Mouse (Mus musculus) olfactory bulb, adult 2 months (tissue): Measurements from ENCODE around the gene Ccnjl. TPM values are rescaled to one million over a fixed set of nuclear protein-coding genes. Genes with fewer than 3 reads are reported as not detected.

Source experiments
- H3K27ac ChIP-seq: fragments of 200-500 bp; 2 replicates; pipeline ENCODE4 v1.5.1; 2012; ENCODE audit warnings: low read depth, low read length; ENCODE audit not compliant: insufficient read depth
- H3K4me1 ChIP-seq: fragments of 200-500 bp; 2 replicates; pipeline ENCODE4 v1.6.1; 2012; ENCODE audit warnings: low read length; ENCODE audit not compliant: control insufficient read depth, insufficient read depth
- H3K4me3 ChIP-seq: fragments of 200-500 bp; 2 replicates; pipeline ENCODE4 v1.5.1; 2012; ENCODE audit warnings: mild to moderate bottlenecking, low read depth, low read length, moderate library complexity; ENCODE audit not compliant: insufficient read depth
- CTCF ChIP-seq: fragments of 200-500 bp; IDR thresholded peaks from 2 replicates; pipeline ENCODE4 v1.5.1; 2012; ENCODE audit warnings: low read depth, mild to moderate bottlenecking, low read length, moderate library complexity; ENCODE audit not compliant: insufficient read depth
- POLR2A ChIP-seq: fragments of 200-500 bp; IDR thresholded peaks from 2 replicates; pipeline ENCODE4 v1.6.1; 2012; ENCODE audit warnings: mild to moderate bottlenecking, low read depth, low read length, moderate library complexity; ENCODE audit not compliant: insufficient read depth
- WGBS: fragments of 180-500 bp; shearing (Covaris S2); methylation state at CpG from one replicate; pipeline ENCODE4 v1.1.7; 2018; 5-methylcytosine and 5-hydroxymethylcytosine counted together
- polyA plus RNA-seq: library from polyadenylated mRNA; stranded (reverse); fragments of >200 nt; gene quantifications from 2 replicates; pipeline ENCODE4 v1.2.4, GENCODE M21; 2012; ENCODE audit warnings: low replicate concordance; ENCODE audit not compliant: missing spikeins, insufficient read depth, insufficient read length

The Ccnjl gene
- polyA plus RNA-seq, 1 experiment: not detected

DNA sequence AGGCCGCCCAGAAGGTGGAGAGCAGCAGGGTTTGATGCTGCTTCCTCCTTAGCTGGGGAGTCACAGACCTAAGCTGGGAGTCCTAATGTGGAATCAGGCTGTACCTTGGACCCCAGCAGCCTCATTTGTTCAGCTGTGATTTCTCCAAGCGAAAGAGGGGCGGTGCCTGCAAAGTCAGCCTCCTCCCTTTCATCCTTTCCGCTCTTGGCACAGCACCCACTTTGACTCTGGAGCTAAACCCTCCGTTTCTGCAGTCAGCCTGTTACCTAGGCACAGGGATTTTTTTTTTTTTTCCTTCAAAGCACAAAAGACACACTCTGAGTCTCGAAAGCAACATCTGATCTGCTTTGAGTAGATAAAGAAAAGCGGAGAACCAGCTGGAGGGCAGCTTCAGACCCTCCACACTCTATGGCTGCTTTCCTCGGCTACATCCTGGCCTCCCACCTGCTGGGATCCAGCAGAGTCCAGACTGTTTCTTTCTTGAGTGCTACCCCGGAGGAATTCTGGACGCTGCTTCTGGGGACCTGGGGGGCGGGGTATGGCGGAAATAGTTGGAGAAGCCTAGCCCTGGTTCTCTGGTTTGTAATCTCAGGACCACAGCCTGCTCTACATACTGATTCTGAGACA, 97.8 kb downstream of the Ccnjl start:
- 7% methylated on average over 12 of the region's 12 CpGs for WGBS
- H3K4me1 ChIP-seq: peaks cover 16% of the 10 kb centered on the region
- TF ChIP-seq POLR2A (no peak), CTCF (no peak)
- H3K4me3 ChIP-seq: peak overlapping the region; percentile 15
- peak overlapping the region; percentile 45 for H3K27ac ChIP-seq

- 31% methylated on average over 18 of the region's 18 CpGs for WGBS
- no peak for TF ChIP-seq POLR2A
- no peak for TF ChIP-seq CTCF
- Histone ChIP-seq H3K4me3 (no peak overlapping the region; the same call in 1 of the 2 replicates), H3K4me1 (peaks cover 16% of the 10 kb centered on the region), H3K27ac (peak overlapping the region; percentile 45)
Observed at GRCm38 (mm10) chr11:43626927-43627645, 98.5 kb downstream of the Ccnjl start.

GRCm38 (mm10) chr11:43631645-43632044, 103.1 kb downstream of the Ccnjl start:
- peaks cover 25% of the 10 kb centered on the region for H3K4me1 ChIP-seq
- H3K27ac ChIP-seq: no peak overlapping the region
- no peak overlapping the region for H3K4me3 ChIP-seq
- TF ChIP-seq CTCF (no peak), POLR2A (no peak)
- 96% methylated on average over 9 of the region's 9 CpGs for WGBS

- peak overlapping the region; percentile 64 for H3K27ac ChIP-seq
- TF ChIP-seq CTCF (no peak), POLR2A (no peak)
- WGBS: 37% methylated on average over 4 of the region's 4 CpGs
- H3K4me3 ChIP-seq: no peak overlapping the region
- peaks cover 18% of the 10 kb centered on the region for H3K4me1 ChIP-seq
Observed at GRCm38 (mm10) chr11:43632566-43632965, 104.0 kb downstream of the Ccnjl start.

DNA sequence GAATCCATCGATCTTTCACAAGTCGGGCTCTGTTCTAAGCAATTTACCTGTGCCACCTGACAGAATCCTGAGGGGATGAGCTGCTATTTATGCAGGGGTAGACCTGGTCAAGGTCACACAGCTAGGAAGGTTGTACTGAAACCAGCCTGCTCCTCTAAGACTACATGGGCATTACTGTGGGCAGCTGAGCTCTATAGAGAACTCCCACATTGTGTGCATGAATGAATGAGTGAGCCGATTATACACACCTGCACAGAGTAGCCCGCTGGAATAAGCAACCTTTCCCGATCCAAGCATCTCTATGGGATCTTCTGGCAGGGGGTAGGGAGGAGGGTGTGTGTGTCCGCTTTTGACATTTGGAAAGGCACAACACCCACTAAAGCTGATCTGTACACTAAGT, 104.6 kb downstream of the Ccnjl start:
- H3K27ac ChIP-seq: no peak overlapping the region
- H3K4me3 ChIP-seq: no peak overlapping the region
- H3K4me1 ChIP-seq: peaks cover 18% of the 10 kb centered on the region
- TF ChIP-seq CTCF (no peak), POLR2A (no peak)
- 77% methylated on average over 6 of the region's 6 CpGs for WGBS

DNA sequence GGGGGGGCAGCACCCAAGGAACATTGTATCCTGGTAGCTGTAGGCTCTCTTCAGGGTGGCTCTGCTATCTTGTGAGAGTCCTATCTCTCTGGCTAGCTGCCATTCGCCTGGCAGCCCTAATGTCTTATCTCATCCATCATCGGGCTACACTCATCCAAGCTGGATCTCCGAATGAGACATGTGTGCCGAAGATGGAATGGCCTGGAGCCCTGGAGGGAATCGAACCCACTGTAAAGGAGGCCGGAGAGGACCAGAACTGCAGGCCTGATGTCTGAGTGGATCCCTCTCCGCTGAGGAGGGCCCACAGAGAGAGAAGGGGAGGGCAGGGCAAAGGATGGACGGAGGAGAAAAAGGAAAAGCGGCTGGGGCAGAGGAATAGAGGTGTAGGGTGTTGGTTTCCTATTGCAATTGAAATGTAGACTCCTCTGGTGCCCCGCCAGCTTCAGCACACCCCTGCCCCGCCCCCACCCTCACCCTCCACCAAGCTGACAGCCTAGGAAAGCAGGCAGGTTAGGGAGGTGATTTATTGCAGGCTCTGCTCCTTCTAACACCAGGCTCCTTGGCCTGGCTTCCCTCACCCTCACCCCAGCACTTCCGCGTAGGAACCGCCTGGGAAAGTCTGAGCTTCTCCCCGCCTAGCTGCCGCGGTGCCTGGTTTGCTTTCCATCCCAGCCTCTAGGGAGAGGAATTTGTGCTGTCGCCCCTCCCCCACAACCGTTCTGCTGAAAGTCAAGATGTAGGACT, 105.2 kb downstream of the Ccnjl start:
- Histone ChIP-seq H3K4me1 (peaks cover 18% of the 10 kb centered on the region), H3K4me3 (no peak overlapping the region), H3K27ac (no peak overlapping the region)
- TF ChIP-seq POLR2A (no peak), CTCF (no peak)
- WGBS: 38% methylated on average over 19 of the region's 19 CpGs

Other genes starting within 250 kb of the Ccnjl start
- gene Pttg1, start 102.5 kb upstream of the Ccnjl start, polyA plus RNA-seq: not detected in 2 replicates
- not detected in 2 replicates for gene Slu7, start 95.0 kb upstream of the Ccnjl start, polyA plus RNA-seq
- not detected in 2 replicates for gene C1qtnf2, start 54.5 kb upstream of the Ccnjl start, polyA plus RNA-seq
- not detected in 2 replicates for gene 4933415A04Rik, start 58.3 kb downstream of the Ccnjl start, polyA plus RNA-seq
- gene Fabp6, start 72.8 kb downstream of the Ccnjl start, polyA plus RNA-seq: not detected in 2 replicates
- not detected in 2 replicates for gene Pwwp2a, start 153.2 kb downstream of the Ccnjl start, polyA plus RNA-seq
- gene Ttc1, start 219.2 kb downstream of the Ccnjl start, polyA plus RNA-seq: not detected in 2 replicates